Mouse (Mus musculus): Measurements from ENCODE around the gene Mov10.
"Not testable (repeated sequence)": the region's sequence is repeated elsewhere in the genome, so short reads cannot be mapped to it uniquely, and the experiment has no call there.

Gene Mov10

DNA sequence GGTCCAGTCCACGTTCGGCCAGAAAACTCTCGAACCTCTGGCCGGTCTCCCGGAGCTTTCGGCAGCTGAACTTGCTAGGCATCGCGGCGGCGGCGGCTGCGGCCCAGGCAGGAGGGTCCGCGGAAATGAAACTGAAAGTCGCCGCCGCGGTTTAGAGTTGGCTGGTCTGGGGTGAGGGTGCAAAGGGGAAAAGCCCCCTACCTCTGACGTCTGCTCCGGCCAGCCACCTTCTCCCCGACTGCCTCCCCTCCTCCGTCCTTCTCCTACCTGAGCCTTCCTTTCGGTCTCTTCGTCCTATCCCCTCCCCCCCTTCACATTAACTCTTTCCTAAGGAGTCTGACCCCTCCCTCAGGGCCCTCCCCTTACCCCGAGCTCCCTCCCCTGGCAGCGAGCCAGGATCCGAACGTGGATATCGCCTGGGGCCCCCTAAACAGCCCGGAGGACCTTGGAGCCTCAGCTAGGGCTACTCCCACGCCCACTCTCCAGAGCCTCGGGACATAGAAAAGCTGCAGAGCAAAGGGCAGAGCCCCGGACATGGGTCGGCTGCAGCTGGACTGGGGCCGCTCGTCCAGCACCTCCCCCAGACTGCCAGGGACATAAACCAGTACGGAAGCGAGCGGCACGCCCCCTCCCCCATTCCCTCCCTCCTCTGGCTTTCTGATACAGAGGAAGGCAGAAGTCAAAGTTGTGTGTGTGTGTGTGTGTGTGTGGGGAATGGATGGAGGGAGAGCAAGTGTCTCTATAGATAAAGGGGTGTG lies at the start of gene Mov10:
Gene Mov10, minus strand, starts transcription at position 573 of the 758 bp plus-strand sequence.
- peak; percentile 71 for DNase-seq

DNA sequence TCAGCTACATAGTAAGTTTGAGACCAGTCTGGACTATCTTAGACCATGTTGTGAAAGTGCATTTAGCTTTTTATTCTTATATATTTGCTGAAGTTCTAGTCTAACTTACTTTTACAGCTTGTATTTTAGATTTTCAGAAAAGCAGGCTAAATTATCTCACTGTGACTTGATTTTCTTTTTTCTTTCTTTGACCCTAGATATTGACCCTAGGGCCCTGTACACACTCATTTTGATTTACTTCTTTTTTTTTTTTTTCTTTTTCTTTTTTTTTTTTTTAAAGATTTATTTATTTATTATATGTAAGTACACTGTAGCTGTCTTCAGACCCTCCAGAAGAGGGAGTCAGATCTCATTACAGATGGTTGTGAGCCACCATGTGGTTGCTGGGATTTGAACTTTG lies 48.3 kb upstream of the Mov10 start:
- DNase-seq, result not testable (repeated sequence)

- DNase-seq, result no peak
Measured at GRCm38 (mm10) chr3:104865341-104865788, 47.0 kb upstream of the Mov10 start.

DNA sequence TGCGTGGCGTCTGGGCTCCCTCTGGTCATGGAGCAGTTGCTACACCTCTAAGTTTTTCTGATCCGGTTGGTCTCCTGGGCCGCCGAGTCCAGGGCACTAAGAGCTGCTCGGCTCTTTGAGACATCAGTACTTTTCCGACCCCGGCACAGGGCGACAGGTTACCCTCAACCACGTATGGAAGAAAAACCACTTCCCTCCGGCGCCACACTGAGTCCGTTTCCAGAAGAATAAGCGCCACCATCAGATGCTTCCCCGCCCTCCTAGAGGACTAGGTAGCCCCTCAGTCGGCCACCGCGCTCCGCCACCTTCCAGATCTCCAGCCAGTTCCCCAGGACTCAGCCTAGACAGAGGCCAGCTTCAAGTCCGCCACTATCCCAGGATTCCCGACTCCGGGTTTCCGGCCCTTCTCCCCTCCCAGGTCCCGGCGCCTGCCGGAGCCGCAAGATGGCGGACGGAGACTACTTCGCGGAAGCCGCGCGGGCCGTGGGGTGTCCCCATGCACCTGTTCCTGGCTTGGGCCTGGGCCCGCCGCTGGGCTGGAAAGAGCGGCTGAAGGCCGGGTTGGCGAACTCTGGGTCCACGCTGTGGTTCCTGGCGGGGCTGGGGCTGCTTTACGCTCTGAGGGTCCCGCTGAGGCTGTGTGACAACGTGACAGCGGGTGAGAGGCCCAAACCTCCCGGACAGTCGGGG lies 46.4 kb upstream of the Mov10 start:
- DNase-seq, result peak; percentile 91

DNA sequence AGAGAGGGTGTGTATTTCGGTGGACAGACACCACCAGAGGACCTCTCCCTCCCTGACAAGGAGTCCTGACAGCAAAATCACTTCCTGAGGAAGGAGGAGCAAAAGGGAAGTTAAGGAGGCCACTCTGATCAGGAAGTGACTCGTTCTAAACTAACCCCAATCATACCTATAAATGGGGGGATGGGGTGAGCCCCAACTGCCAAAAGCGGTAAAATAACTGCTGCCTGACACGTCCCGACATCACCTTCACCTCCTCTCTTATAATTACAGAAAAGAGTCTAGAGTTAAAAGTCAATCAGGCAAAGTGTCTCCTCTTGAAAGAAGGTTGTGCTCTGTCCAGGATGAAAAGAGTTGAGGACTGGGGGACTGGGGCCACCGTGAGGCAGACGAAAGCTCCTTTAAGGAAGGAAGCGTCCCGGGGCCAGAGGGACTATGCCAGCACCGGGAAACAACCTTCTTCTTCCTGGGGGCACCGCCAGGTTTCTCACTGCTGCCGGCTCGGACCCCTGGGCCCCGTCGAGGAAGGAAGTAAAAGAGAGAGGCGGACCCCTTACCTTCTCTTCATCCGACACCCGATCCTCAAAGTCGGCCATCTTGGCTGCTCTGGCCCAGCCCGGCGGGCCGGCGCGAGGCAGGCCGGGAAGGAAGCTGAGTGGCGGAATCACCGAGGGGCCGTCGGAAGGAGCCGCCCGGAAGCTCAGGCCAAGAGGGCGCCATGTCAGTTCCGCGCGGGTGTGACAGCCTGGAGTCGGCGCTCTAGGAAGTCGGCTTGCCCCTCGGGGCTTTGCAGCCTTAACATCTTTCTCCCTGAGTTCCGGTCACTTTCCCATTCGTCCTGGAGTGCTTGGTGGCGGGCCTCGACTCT lies 45.7 kb upstream of the Mov10 start, which contains the start of the genes St7l and Capza1:
Gene St7l, plus strand, starts transcription at position 220 of the 865 bp plus-strand sequence.
Gene Capza1, minus strand, starts transcription at position 720 of the 865 bp plus-strand sequence.
- DNase-seq, result peak; percentile 91

DNA sequence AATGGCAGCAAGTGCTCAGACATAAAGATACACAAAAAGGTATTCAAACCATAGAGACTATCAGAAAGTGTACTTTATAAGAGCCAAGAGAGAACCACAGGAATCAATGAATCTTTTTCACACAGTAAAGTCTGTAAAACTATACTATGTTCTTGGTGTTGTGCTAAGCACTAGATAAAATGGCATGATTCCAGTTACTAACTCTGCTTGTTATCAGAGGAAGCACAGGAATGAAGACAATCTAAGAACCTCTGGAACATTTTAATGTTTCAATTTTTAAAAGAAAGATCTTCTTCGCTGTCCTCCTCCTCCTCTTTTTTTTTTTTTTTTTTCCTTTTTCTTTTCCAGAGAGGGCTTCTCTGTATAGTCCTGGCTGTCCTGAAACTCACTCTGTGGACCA lies 40.2 kb upstream of the Mov10 start:
- no peak for DNase-seq

GRCm38 (mm10) chr3:104856106-104856505 lies 37.7 kb upstream of the Mov10 start:
- DNase-seq, result no peak

DNA sequence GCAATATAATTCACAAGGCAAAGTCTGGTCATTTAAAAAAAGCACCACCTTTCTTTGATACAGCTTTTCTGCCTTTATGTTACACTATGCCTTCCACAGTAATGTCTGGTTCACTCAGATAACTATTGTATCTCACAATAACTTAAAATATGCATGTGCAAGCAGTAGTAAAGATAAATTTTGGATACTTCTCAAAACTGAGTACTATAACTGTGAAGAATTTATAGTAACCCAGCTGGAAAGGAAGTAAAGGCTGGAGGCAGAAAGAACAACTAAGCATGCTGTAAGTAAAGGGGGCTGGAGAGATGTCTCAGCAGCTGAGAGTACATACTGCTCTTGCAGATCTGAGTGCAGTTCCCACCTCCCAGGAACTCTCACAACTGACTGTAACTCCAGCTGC lies 36.5 kb upstream of the Mov10 start:
- no peak for DNase-seq

DNA sequence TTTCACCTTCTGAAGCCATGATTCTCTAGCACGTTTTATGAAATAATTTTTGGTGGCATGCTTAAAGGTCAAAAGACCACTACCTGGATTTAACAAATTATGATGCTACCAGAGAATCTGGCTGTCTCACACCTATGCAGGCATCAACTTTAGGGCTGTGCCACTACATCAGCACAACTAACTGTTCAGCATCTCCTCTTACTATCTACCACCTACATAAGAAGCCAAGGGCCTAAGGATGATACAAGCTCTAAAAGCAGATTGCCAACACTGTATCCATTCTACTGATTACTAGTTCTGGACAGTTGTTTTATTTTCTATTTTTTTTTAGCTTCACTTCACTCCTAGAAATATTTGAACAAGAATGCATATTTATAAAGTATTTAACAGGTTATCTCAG lies 36.1 kb upstream of the Mov10 start:
- no peak for DNase-seq

GRCm38 (mm10) chr3:104846601-104847000 lies 28.2 kb upstream of the Mov10 start:
- DNase-seq, result no peak

DNA sequence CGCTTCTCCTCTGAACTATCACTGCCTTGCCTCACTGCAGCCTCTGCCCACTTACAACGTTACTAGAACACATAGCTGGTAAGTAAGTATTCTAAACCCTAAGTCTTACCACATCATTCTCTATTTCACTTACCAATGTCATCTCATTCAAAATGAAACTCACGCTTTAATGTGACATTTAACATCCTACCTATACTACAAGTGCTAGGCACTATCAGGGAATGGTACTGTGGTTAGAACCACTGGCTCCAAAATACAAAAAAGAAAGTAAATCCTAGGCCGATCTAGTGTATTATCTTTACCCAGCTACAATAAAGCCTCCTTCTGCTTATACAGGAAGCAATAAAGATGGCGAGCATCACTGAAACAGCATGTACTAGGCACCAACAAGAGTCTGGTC lies 22.7 kb upstream of the Mov10 start:
- no peak for DNase-seq

GRCm38 (mm10) chr3:104835797-104836196 lies 17.4 kb upstream of the Mov10 start:
- no peak for DNase-seq

GRCm38 (mm10) chr3:104822413-104822812 lies 4.0 kb upstream of the Mov10 start:
- no peak for DNase-seq

DNA sequence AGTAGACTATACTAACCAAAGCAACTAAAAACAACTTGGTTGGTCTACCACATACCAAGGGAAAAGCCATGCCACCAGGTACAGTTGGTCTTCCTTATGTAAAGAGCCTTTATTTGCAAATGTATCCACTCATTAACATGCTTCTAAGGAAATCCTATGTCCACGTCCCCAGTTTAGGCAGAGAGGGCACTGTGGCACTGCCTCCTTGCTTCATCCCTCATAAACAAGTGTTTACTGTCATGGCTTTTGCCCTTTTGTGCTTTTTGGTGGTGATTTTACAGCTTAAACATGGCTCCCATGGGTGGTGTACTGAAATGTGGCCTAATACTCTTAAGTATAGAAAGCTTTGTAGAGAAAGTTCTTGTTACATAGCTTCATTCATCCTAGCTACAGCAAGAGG lies 2.1 kb upstream of the Mov10 start:
- no peak for DNase-seq

DNA sequence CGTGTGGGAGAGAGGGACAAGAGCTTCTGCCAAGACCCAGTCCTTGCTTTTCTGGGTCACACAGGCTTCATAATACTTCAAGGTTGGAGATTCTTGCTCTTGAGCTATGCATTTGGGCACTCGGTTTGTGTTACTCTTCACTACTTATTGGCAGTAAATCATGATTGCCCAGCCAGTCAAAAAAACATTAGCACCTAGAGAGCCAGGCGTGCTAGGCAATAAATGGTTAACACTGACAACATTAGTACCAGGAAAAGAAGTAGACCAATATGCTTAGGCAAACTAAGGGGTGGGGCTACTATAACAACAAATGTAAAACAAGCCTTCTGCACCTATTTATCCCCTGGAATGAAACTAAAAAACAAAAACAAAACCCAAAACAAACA lies 379 bp upstream of the Mov10 start:
- no peak for DNase-seq

- DNase-seq, result peak; percentile 55
Measured at GRCm38 (mm10) chr3:104817481-104817990, 827 bp downstream of the Mov10 start.

DNA sequence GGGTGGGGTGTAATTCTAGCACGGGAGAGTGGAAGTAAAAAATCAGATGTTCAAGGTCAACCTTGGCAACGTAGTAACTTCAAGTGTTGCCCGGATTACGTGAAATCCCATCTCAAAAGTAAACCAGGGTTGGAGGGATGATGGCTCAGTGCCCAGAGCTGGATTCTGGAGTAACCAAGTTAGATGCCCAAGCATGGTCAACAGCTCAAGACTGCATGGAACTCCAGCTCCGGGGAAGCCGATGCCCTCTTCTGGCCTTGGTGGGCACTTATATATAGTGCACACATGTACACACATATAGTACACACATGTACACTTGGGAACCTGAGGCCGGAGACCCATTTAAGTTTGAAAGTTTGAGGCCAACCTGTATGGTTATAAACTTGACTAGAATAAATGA lies 2.2 kb downstream of the Mov10 start:
- no peak for DNase-seq

DNA sequence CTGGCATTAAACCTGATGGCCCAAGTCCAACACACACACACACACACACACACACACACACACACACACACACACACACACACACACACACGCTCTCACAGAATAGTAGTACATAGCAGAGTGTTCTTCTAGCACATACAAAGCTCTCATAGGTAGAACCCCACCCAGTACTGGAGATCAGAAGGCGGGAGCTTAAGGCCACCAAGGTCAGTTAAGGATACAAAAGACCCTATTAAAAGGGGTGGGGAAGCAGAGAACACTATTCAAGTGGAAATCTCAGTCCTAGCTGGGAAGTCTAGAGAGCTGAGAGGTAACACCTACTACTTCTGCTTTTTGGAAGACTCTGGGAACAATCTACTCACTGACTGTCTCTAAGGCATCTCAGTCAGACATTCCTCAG lies 3.0 kb downstream of the Mov10 start:
- DNase-seq, result no peak

DNA sequence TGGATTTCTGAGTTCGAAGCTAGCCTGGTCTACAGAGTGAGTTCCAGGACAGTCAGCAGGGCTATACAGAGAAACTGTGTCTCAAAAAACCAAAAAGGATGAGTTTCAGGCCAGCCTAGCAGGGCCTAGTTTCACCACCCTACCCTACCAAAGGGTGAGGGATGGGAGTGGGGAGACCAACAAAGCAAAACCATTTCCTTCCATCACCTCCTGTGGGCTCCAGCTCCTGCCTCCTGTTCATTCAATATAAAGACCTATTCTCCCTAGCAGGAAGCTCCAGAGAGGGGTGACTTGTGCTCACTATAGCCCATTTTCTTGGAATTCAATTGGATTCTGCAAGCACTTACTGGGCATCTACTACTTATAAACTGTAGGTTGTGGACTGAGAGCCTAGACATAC lies 3.6 kb downstream of the Mov10 start:
- DNase-seq, result no peak

DNA sequence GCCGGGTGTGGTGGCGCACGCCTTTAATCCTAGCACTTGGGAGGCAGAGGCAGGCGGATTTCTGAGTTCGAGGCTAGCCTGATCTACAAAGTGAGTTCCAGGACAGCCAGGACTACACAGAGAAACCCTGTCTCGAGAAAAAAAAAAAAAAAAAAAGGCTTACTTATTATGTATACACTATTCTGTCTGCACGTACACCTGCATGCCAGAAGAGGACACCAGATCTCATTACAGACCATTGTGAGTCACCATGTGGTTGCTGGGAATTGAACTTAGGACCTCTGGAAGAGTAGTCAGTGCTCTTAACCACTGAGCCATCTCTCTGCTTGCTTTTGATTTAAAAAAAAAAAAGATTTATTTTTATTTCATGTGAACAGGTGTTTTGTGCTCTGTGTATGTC lies 5.1 kb downstream of the Mov10 start:
- not testable (repeated sequence) for DNase-seq

- DNase-seq, result no peak
Measured at GRCm38 (mm10) chr3:104812254-104812653, 6.1 kb downstream of the Mov10 start.

DNA sequence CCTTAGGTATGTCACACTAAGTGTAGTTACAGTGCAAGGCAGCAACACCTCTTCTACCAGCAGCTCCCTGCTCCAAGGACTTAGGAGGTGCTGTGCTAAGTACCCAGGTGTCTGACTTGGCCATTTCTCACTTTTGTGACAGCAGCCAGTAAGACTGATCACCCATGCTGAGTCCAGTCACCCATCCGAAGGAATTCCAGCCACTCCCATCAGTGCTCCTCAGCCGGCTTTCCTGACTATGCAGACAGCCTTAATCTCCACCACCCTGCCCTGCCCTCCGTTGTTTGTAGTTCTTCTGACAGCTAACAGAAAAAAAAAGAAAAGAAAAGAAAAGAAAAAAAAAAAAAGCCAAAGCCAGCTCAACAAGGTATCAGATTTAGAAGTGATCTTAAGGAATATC lies 6.6 kb downstream of the Mov10 start:
- no peak for DNase-seq

DNA sequence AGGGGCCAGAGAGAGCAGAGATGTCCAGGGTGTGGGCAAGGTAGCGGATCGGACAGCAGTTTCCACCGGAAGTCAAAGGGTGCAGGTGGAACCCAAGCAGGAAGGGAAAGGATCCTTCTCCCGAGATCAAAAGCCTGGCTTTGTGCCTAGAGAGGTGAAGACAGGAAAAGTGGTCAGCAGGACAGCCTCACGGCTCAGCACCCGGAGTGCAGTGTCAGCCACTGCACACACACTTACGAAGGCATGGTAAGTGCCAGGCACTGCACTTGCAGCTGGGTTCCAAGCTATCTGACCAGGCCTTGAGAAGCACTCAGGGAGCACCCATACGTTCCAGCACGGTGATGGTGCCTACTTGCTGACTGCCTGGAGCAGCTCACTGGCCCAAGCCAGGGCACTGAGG lies 12.8 kb downstream of the Mov10 start:
- DNase-seq, result no peak
